Mouse (Mus musculus) ES-E14 (cell line): ENCODE measurements around the gene Zscan12. TPM values are rescaled to one million over a fixed set of nuclear protein-coding genes. Genes with fewer than 3 reads are reported as not detected.

Experiments
- DNase-seq: peaks from one replicate; pipeline ENCODE4 v3.0.0-alpha.2; 2013; ENCODE audit warnings: low read depth, low spot score
- H3K27ac ChIP-seq: 2 replicates; pipeline ENCODE4 v1.5.1; 2012; ENCODE audit warnings: low read depth, mild to moderate bottlenecking, low read length, moderate library complexity, mixed read lengths; ENCODE audit not compliant: poor library complexity, insufficient read depth, severe bottlenecking
- H3K36me3 ChIP-seq: 2 replicates; pipeline ENCODE4 v1.6.1; 2012; ENCODE audit warnings: mild to moderate bottlenecking, low read length, moderate library complexity, mixed read lengths; ENCODE audit not compliant: control insufficient read depth, poor library complexity, insufficient read depth, severe bottlenecking
- H3K4me1 ChIP-seq, 2 experiments: fragments of 150-350 bp in 1 of 2; sonication (generic) in 1 of 2; 2 replicates each; pipeline ENCODE4 v1.6.1; 2012; ENCODE audit warnings: low read length in 2 of 2, mild to moderate bottlenecking in 1 of 2, mixed read lengths in 1 of 2; ENCODE audit not compliant: control insufficient read depth in 2 of 2, insufficient read depth in 2 of 2, poor library complexity in 1 of 2
- H3K4me3 ChIP-seq, 2 experiments: fragments of 150-350 bp in 1 of 2; sonication (generic) in 1 of 2; 2 replicates each; pipeline ENCODE4 v1.5.1; 2012; ENCODE audit warnings: low read length in 2 of 2, low read depth in 1 of 2, mild to moderate bottlenecking in 1 of 2, mixed read lengths in 1 of 2; ENCODE audit not compliant: insufficient read depth in 1 of 2, poor library complexity in 1 of 2, severe bottlenecking in 1 of 2
- H3K9ac ChIP-seq: 2 replicates; pipeline ENCODE4 v1.6.1; 2012; ENCODE audit warnings: low read depth, mild to moderate bottlenecking, low read length, mixed read lengths; ENCODE audit not compliant: poor library complexity, insufficient read depth, severe bottlenecking
- H3K9me3 ChIP-seq: fragments of 150-350 bp; sonication (generic); 2 replicates; pipeline ENCODE4 v1.6.1; 2012; ENCODE audit warnings: low read depth, mild to moderate bottlenecking, low read length; ENCODE audit not compliant: control insufficient read depth, insufficient read depth
- CHD2 ChIP-seq: IDR thresholded peaks from 2 replicates; pipeline ENCODE4 v1.6.1; 2014; ENCODE audit warnings: mild to moderate bottlenecking, low read depth, low read length, inconsistent platforms
- HCFC1 ChIP-seq: IDR thresholded peaks from 2 replicates; pipeline ENCODE4 v1.6.1; 2012; ENCODE audit warnings: low read length, inconsistent platforms, borderline replicate concordance; ENCODE audit not compliant: insufficient read depth
- MAFK ChIP-seq: IDR thresholded peaks from 2 replicates; pipeline ENCODE4 v1.6.1; 2014; ENCODE audit warnings: mild to moderate bottlenecking, low read depth, low read length, inconsistent platforms; ENCODE audit not compliant: insufficient read depth
- ZC3H11A ChIP-seq: IDR thresholded peaks from 2 replicates; pipeline ENCODE4 v1.6.1; 2012; ENCODE audit warnings: low read depth, mild to moderate bottlenecking, inconsistent platforms, low read length, borderline replicate concordance
- ZNF384 ChIP-seq: IDR thresholded peaks from 2 replicates; pipeline ENCODE4 v1.6.1; 2012; ENCODE audit warnings: low read depth, low read length, inconsistent platforms
- in situ Hi-C, 2 experiments: fragments of 600-800 bp; cut with MboI; formaldehyde crosslinking; loops; one replicate each; pipeline ENCODE4 v1.15.1; 2025; ENCODE audit warnings: low sequenced_read_pairs in 2 of 2, inconsistent platforms in 1 of 2; ENCODE audit not compliant: unreplicated experiment in 2 of 2
- total RNA-seq: library from RNA; depleted of rRNA; stranded (reverse); fragments of 300-350 nt; gene quantifications from 2 replicates; pipeline ENCODE4 v1.2.3, GENCODE M21; 2012

Zscan12 gene
- total RNA-seq, 1 experiment, result 10.4 TPM

DNA sequence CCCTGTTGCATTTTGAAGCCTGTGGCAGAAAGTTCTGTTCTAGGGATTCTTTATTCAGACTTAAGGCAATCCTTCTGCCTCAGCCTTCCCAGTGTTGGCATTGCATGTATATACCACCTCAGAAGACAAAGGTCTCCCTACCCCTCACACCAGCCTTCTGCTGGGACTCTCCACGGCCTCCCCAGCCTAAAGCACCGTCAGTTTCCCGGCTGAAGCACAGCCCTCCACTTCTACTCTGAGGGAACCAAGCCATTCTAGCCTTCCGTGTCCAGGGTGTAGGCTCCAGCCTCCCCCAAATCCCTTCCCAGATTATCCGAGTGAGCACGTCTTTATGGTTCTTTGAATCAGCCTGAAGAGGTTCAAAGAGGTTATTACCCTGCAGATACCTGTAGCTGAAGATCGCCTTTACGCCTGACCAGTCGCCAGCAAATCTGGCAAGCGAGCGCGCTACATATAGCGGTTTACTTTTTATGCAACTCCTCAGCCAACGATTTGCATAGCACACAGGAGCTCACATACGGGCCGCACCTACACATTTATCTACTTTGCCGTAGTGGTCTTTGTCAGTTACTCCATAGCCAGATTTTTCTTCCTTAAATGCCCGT lies 40.6 kb upstream of the Zscan12 start:
- peak overlapping the region; percentile 26 for H3K9ac ChIP-seq

DNA sequence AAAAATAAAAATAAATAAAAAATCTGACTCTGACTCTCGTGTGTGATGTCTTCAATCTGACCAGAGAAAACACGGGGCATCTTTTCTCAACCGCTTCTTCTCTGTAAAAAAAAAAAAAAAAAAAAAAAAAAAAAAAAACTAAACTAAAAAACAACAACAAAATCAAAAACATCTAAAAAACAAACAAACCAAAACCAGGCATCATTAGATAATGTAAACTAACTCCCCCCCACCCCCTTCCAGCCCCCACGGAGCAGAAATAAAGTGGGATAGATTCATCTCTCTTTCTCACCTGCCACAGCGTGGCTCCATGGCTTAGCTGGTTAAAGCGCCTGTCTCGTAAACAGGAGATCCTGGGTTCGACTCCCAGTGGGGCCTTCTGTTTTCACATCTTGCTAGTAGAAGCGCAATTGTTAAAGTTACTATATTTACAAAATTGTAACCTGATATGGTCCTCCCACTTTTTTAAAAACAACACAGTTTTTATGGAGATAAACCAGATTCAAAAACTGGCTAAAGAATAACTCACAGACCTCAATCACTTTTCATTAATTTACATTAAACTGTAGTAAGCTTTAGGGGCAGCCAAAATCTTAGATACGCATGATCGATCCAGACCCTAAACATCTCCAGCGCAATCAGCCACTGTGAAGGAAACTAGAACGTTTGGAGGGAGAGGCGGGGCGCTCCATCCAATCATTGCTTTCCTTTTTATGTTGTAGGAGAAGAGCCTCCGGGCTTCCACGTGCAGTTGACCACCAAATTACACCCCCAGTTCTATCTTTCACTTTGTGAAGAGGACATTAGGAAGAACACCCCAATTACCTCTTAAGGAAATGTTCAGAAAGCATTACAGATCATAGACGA lies 39.9 kb upstream of the Zscan12 start:
- no peaks in the 10 kb centered on the region for H3K9me3 ChIP-seq
- H3K4me3 ChIP-seq, result peak overlapping the region; percentile 50 to 72; a peak in 3 of 4 replicates
- in situ Hi-C loops, result no loop called here
- H3K36me3 ChIP-seq, result no peaks in the 10 kb centered on the region
- no peak overlapping the region for H3K27ac ChIP-seq
- no peak overlapping the region for H3K9ac ChIP-seq
- no peaks in the 10 kb centered on the region for H3K4me1 ChIP-seq
- TF ChIP-seq HCFC1 (no peak), ZNF384 (peak; percentile 97), ZC3H11A (no peak), CHD2 (no peak), MAFK (peak; percentile 83)
- peak; percentile 54 for DNase-seq

More for the DNA sequence above, 40.6 kb upstream of the Zscan12 start:
- peak overlapping the region; percentile 50 to 72 for H3K4me3 ChIP-seq
- no peaks in the 10 kb centered on the region for H3K9me3 ChIP-seq
- TF ChIP-seq HCFC1 (no peak), ZC3H11A (no peak), CHD2 (no peak), ZNF384 (no peak), MAFK (no peak)
- in situ Hi-C loops, result no loop called here
- no peak for DNase-seq
- no peak overlapping the region for H3K27ac ChIP-seq
- no peaks in the 10 kb centered on the region for H3K4me1 ChIP-seq
- no peaks in the 10 kb centered on the region for H3K36me3 ChIP-seq

GRCm38 (mm10) chr13:21323405-21323804 lies 39.2 kb upstream of the Zscan12 start:
- no peak overlapping the region for H3K27ac ChIP-seq
- DNase-seq, result no peak
- H3K36me3 ChIP-seq, result no peaks in the 10 kb centered on the region
- no peaks in the 10 kb centered on the region for H3K4me1 ChIP-seq
- no peak overlapping the region for H3K4me3 ChIP-seq
- no peaks in the 10 kb centered on the region for H3K9me3 ChIP-seq
- no peak for TF ChIP-seq ZNF384
- TF ChIP-seq ZC3H11A, result no peak
- TF ChIP-seq CHD2, result no peak
- TF ChIP-seq HCFC1, result no peak
- no peak for TF ChIP-seq MAFK
- in situ Hi-C loops, result no loop called here
- H3K9ac ChIP-seq, result no peak overlapping the region

DNA sequence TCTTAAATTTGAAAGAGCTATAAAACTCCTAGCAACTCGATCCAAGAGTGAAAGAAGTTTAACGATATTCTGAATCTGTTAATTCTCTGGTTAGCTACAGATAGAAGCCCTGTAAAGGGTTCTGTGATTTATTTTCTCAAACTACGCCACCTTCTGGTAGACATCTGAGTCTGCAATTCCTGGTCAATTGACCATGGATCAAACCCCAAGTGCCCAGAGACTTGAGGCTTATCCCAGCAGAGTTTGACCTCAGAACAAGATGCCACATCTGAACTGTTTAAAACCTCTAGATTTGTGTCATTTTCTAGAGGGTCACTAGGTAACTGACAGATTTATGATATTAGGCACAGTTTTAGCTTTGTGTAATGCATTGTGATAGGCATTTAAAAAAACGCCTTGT lies 36.4 kb upstream of the Zscan12 start:
- Histone ChIP-seq H3K27ac (no peak overlapping the region), H3K4me3 (peak overlapping the region; percentile 21 to 81; a peak in 2 of 4 replicates), H3K9ac (no peak overlapping the region), H3K36me3 (no peaks in the 10 kb centered on the region), H3K9me3 (no peaks in the 10 kb centered on the region), H3K4me1 (no peaks in the 10 kb centered on the region)
- peak; percentile 71 for DNase-seq
- TF ChIP-seq ZC3H11A (no peak; the same call in 1 of the 2 replicates), MAFK (0 out of 2 replicates have a peak, but pooled peaks have one; percentile 49)
- in situ Hi-C loops, result no loop called here
